Mouse (Mus musculus): ENCODE data around the gene Mettl8.

DNA sequence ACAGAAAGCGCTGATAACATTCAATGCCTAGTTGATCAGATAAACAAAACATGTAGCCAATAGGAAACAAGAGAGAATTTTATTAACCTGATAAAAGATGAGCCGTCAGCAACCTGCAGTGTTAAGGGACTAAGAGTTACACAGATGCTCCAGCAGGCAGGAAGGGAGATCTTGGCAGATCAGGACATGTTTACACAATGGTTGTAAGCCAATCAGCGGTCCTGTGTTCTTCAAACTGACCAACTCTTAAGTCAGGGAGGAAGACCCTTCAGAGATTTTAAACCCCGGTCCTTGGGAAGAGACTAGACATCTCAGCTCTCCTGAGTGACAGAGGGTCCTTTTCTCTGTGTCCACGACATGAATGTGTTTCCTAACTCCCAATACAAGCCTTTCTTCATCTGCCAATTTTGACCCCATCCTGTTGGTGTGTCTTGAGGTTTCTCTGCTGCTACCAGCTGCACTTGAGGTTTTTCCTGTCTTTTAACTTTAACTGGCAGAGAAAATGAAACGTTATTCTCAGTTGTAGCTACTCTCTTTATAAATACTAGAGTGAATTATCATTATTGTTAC lies 8.5 kb downstream of the Mettl8 start:
- TF ChIP-seq CTCF (IDR thresholded peaks at IDR 0.05; ENCODE audit: extremely low read depth, insufficient read length, insufficient replicate concordance, low read depth, low read length): no peak
- no peak for TF ChIP-seq POLR2A (IDR thresholded peaks at IDR 0.05; ENCODE audit: low read depth, low read length)

All from small intestine, adult 2 months (tissue).